Mouse (Mus musculus): ENCODE measurements around the gene Carf. TPM values are rescaled to one million over a fixed set of nuclear protein-coding genes. Genes with fewer than 3 reads are reported as not detected.

The Carf gene
- total and polyA plus RNA-seq, 2 experiments from 2014 or later: 3.7 to 4.3 TPM

- WGBS: 81% methylated on average over 3 of the region's 3 CpGs
- no peak for DNase-seq (ENCODE audit: low spot score)
- peaks cover 28% of the 10 kb centered on the region for H3K36me3 ChIP-seq (replicated peaks; ENCODE audit: control insufficient read depth, insufficient read depth, low read length)
- H3K4me2 ChIP-seq (ENCODE audit: low read depth, low read length): no peak overlapping the region
- peak overlapping the region; percentile 56; the same call in 1 of the 2 replicates for H3K27ac ChIP-seq (ENCODE audit: low read depth)
- no peaks in the 10 kb centered on the region for H3K9me3 ChIP-seq (replicated peaks; ENCODE audit: control insufficient read depth, low read length)
- H3K9ac ChIP-seq (replicated peaks; ENCODE audit: low read depth, low read length): no peak overlapping the region
- H3K27me3 ChIP-seq (ENCODE audit: control insufficient read depth, insufficient read depth, low read length): no peaks in the 10 kb centered on the region
- H3K4me3 ChIP-seq (ENCODE audit: low read depth, low read length): no peak overlapping the region
- H3K4me1 ChIP-seq (ENCODE audit: control insufficient read depth, insufficient read depth): no peaks in the 10 kb centered on the region
- ATAC-seq (ENCODE audit: insufficient read depth, low read depth): no peak
- TF ChIP-seq CTCF (IDR thresholded peaks at IDR 0.05; ENCODE audit: low read depth) (no peak), EP300 (IDR thresholded peaks at IDR 0.05; ENCODE audit: low read depth) (no peak)
Observed at GRCm38 (mm10) chr1:60075590-60075989, 22.5 kb upstream of the Carf start.

- WGBS: 74% methylated on average over 6 of the region's 6 CpGs
- H3K9me3 ChIP-seq (replicated peaks; ENCODE audit: control insufficient read depth, low read length): no peaks in the 10 kb centered on the region
- peaks cover 31% of the 10 kb centered on the region for H3K36me3 ChIP-seq (replicated peaks; ENCODE audit: control insufficient read depth, insufficient read depth, low read length)
- H3K4me1 ChIP-seq (ENCODE audit: control insufficient read depth, insufficient read depth): no peaks in the 10 kb centered on the region
- H3K27ac ChIP-seq (ENCODE audit: low read depth): peak overlapping the region; percentile 7; the same call in 1 of the 2 replicates
- TF ChIP-seq EP300 (IDR thresholded peaks at IDR 0.05; ENCODE audit: low read depth) (no peak), CTCF (IDR thresholded peaks at IDR 0.05; ENCODE audit: low read depth) (no peak)
- no peak overlapping the region for H3K4me3 ChIP-seq (ENCODE audit: low read depth, low read length)
- H3K27me3 ChIP-seq (ENCODE audit: control insufficient read depth, insufficient read depth, low read length): no peaks in the 10 kb centered on the region
- no peak for ATAC-seq (ENCODE audit: insufficient read depth, low read depth)
- no peak for DNase-seq (ENCODE audit: low spot score)
- no peak overlapping the region for H3K9ac ChIP-seq (replicated peaks; ENCODE audit: low read depth, low read length)
- H3K4me2 ChIP-seq (ENCODE audit: low read depth, low read length): no peak overlapping the region
Observed at GRCm38 (mm10) chr1:60076411-60076810, 21.6 kb upstream of the Carf start.

DNA sequence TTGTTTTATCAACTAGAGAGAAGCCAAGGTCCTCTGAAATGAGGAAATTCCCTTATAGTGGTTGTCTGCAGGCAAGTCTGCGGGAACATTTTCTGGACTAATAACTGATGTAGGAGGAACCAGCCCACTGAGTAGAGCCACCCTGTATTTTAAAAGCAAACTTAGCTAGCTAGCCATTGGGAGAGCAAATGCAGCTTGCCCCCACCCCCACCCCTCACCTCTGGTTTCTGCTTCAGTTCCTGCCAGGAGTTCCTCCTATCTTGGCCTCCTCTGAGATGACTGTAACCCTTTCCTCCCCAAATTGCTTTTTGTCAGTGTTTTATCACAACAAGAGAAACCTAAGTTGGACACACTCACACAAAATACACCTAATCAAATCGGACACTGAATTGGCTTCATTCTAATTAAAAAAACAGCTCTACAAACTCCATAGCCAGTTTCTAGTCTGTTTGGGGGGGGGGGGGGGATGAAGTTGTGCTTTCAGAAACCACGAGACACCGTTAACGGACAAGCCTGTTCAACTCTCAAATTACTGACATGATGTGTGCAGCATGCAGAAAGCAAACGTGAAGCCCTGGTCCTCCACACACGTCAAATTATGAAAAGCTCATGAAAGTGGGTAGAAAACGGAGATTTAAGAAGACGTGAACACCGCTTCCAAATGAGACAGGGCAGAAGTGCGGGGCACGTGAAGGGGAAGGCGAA is 1.3 kb upstream of the Carf start:
- WGBS: 8% methylated on average over 13 of the region's 13 CpGs
- Histone ChIP-seq H3K4me1 (ENCODE audit: control insufficient read depth, insufficient read depth) (peaks cover 4% of the 10 kb centered on the region; the same call in 1 of the 2 replicates), H3K36me3 (replicated peaks; ENCODE audit: control insufficient read depth, insufficient read depth, low read length) (peaks cover 23% of the 10 kb centered on the region), H3K27ac (ENCODE audit: low read depth) (0 out of 2 replicates have a peak overlapping the region, but pooled peaks have one; percentile 98), H3K9ac (replicated peaks; ENCODE audit: low read depth, low read length) (peak overlapping the region; percentile 91), H3K4me3 (ENCODE audit: low read depth, low read length) (peak overlapping the region; percentile 95), H3K27me3 (ENCODE audit: control insufficient read depth, insufficient read depth, low read length) (no peaks in the 10 kb centered on the region), H3K9me3 (replicated peaks; ENCODE audit: control insufficient read depth, low read length) (no peaks in the 10 kb centered on the region), H3K4me2 (ENCODE audit: low read depth, low read length) (peak overlapping the region; percentile 70)
- ATAC-seq (ENCODE audit: insufficient read depth, low read depth) (no peak), DNase-seq (ENCODE audit: low spot score) (no peak)
- no peak for TF ChIP-seq EP300 (IDR thresholded peaks at IDR 0.05; ENCODE audit: low read depth)
- TF ChIP-seq CTCF (IDR thresholded peaks at IDR 0.05; ENCODE audit: low read depth): no peak

DNA sequence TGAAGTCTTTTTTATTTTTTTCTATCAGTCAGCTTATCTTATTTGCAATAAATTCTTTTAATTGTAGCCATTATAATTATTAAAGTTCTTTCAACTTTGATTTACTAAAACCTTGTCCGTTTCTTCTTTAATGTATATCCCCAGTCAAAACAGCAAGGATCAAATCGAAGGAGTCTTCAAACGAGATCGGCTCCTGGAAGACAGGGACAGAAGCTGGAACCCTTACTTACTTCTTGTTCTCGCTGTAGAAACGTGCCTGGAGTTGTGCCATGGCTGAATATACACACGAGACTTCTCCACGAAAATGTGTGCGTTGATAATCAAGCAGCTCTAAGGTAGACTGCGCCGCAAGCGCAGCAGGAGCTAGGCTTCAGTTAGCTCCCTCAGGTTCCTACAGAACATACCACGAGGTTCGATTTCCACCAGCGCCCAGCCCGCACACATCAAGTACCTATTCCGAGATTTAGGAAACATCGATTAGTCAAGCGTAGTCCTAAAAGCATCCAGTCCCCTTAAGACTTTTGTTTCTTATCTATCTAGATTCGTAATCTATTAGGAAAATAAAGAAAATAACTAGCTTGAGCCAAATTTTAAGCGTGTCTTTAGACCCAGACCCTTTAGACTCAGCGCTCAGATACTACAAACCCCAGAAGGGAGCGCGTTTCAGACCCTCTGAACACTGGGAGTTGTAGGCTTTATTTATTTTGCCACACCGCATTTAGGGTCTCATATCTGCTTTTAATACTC is 597 bp upstream of the Carf start:
- peak overlapping the region; percentile 95 for H3K4me3 ChIP-seq (ENCODE audit: low read depth, low read length)
- H3K9me3 ChIP-seq (replicated peaks; ENCODE audit: control insufficient read depth, low read length): no peaks in the 10 kb centered on the region
- H3K36me3 ChIP-seq (replicated peaks; ENCODE audit: control insufficient read depth, insufficient read depth, low read length): peaks cover 15% of the 10 kb centered on the region
- peak overlapping the region; percentile 98 for H3K27ac ChIP-seq (ENCODE audit: low read depth)
- under 1% methylated on average over 25 of the region's 25 CpGs for WGBS
- no peaks in the 10 kb centered on the region for H3K27me3 ChIP-seq (ENCODE audit: control insufficient read depth, insufficient read depth, low read length)
- H3K4me2 ChIP-seq (ENCODE audit: low read depth, low read length): peak overlapping the region; percentile 70
- H3K4me1 ChIP-seq (ENCODE audit: control insufficient read depth, insufficient read depth): peaks cover 4% of the 10 kb centered on the region; the same call in 1 of the 2 replicates
- TF ChIP-seq CTCF (IDR thresholded peaks at IDR 0.05; ENCODE audit: low read depth): no peak
- TF ChIP-seq EP300 (IDR thresholded peaks at IDR 0.05; ENCODE audit: low read depth): no peak
- ATAC-seq (ENCODE audit: insufficient read depth, low read depth): peak; percentile 84
- peak overlapping the region; percentile 91 for H3K9ac ChIP-seq (replicated peaks; ENCODE audit: low read depth, low read length)
- DNase-seq (ENCODE audit: low spot score): peak; percentile 86

GRCm38 (mm10) chr1:60098839-60099238 is 792 bp downstream of the Carf start:
- TF ChIP-seq EP300 (IDR thresholded peaks at IDR 0.05; ENCODE audit: low read depth) (no peak), CTCF (IDR thresholded peaks at IDR 0.05; ENCODE audit: low read depth) (no peak)
- H3K27ac ChIP-seq (ENCODE audit: low read depth): peak overlapping the region; percentile 98

More at GRCm38 (mm10) chr1:60098839-60099238, 792 bp downstream of the Carf start:
- no peak for ATAC-seq (ENCODE audit: insufficient read depth, low read depth)
- H3K4me2 ChIP-seq (ENCODE audit: low read depth, low read length): peak overlapping the region; percentile 70
- no peaks in the 10 kb centered on the region for H3K27me3 ChIP-seq (ENCODE audit: control insufficient read depth, insufficient read depth, low read length)
- no peaks in the 10 kb centered on the region for H3K9me3 ChIP-seq (replicated peaks; ENCODE audit: control insufficient read depth, low read length)
- peak overlapping the region; percentile 95 for H3K4me3 ChIP-seq (ENCODE audit: low read depth, low read length)
- H3K4me1 ChIP-seq (ENCODE audit: control insufficient read depth, insufficient read depth): peaks cover 4% of the 10 kb centered on the region; the same call in 1 of the 2 replicates
- peak; percentile 13 for DNase-seq (ENCODE audit: low spot score)
- H3K36me3 ChIP-seq (replicated peaks; ENCODE audit: control insufficient read depth, insufficient read depth, low read length): peaks cover 6% of the 10 kb centered on the region
- peak overlapping the region; percentile 91 for H3K9ac ChIP-seq (replicated peaks; ENCODE audit: low read depth, low read length)
- WGBS: 13% methylated on average over 9 of the region's 9 CpGs

All from heart, postnatal 0 days (tissue).